In the genomic region with DNA sequence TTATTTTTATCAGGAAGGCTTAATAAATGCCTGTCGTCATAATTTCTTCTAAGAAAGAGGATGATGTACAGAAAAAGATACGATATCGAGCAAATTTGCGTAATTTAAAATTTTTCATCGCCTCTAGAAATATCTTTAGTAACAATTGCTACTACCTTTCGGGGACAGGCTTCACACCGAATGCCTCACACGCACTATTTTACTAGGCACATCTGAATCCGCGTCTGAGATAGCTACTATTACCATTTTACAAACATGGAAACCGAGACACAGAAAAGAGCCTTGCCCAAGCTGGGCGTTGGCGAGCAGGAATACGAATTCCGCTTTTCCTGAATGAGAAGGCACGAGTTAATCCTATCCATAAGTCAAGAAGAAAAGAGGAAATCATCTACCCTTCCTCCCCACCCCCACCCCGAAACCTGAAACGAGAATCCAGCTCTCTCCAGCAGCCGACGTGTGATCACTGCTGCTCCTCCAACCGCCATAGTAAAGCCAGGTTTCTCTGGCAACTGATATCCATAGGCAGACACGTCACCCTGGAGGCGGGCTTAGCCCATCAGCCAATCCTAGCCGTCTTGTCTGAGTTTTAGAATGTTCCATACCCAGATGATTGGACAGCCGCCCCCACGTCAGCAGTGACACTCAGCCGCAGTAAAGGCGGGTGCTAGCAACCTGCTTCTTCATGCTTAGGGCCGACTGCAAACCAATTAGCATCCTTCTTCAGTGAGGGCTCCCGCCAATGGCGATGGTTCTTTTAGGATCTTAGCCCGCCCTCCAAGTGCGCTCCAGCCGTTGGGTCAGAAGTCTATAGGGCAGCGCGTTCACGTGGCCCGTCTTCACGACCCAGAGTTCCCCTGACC, we compare ENCODE assay signal across 8 mouse cellular contexts. TPM values are rescaled to one million over a fixed set of nuclear protein-coding genes. Genes with fewer than 3 reads are reported as not detected.
DNase-seq lines count a peak whose midpoint lies in the region; ATAC-seq and TF ChIP-seq lines count a peak whose summit lies in the region.

No protein-coding gene starts in this region.

- CTCF ChIA-PET in Patski (lab: Charles Lee), result no interaction called here

- 15% methylated on average over 39 of the region's 39 CpGs for WGBS in hindbrain, embryonic 12.5 days

- H3K4me1 ChIP-seq in hindbrain, embryonic 12.5 days, result peaks cover 7% of the 10 kb centered on the region

- in situ Hi-C loops in Patski (cut with MboI; ENCODE audit: low pct_unique_long_range_greater_than_20kb), result no loop called here

- no peaks in the 10 kb centered on the region for H3K9me3 ChIP-seq in hindbrain, embryonic 12.5 days (replicated peaks)

- peak; percentile 81 for DNase-seq in Patski (ENCODE audit: low read depth, low spot score)
- DNase-seq in cerebellum, adult 9-10 months, result peak; percentile 97
- peak; percentile 89 to 95 for DNase-seq in frontal cortex, postnatal 10 days (ENCODE audit: low spot score in 2 of 2)
- peak; percentile 90 to 96 for DNase-seq in layer of hippocampus, postnatal 14 days (ENCODE audit: low spot score in 2 of 2)
- DNase-seq in lung, postnatal 14 days, result peak; percentile 87
- peak; percentile 98 for DNase-seq in retina, postnatal 1 day
- peak; percentile 59 for DNase-seq in urinary bladder, adult 2 months (ENCODE audit: low spot score)

- peak overlapping the region; percentile 68 for H3K9ac ChIP-seq in hindbrain, embryonic 12.5 days

- ATAC-seq in Patski, result peak; percentile 97
- peak; percentile 99 for ATAC-seq in hindbrain, embryonic 12.5 days (ENCODE audit: low FRiP score)

- no peak for TF ChIP-seq CTCF in Patski (IDR thresholded peaks at IDR 0.05)

- peak overlapping the region; percentile 57; the same call in 1 of the 2 replicates for H3K4me2 ChIP-seq in hindbrain, embryonic 12.5 days (replicated peaks)

- H3K4me3 ChIP-seq in hindbrain, embryonic 12.5 days, result peak overlapping the region; percentile 49

- H3K27ac ChIP-seq in hindbrain, embryonic 12.5 days, result peak overlapping the region; percentile 83

- no peaks in the 10 kb centered on the region for H3K36me3 ChIP-seq in hindbrain, embryonic 12.5 days

- peaks cover 14% of the 10 kb centered on the region for H3K27me3 ChIP-seq in Patski
- no peaks in the 10 kb centered on the region for H3K27me3 ChIP-seq in hindbrain, embryonic 12.5 days

- POLR2A ChIA-PET in Patski (lab: Charles Lee), result interaction anchor here (0.5 to 0.6 kb wide), 2 partner anchors 8 to 272 kb away, joined by 3 to 4 read pairs; no protein-coding TSS in a partner anchor

RNA-seq across cellular contexts. Expression of a gene that starts 2.5 kb away (rescaled TPM):
- polyA plus RNA-seq in Patski (2021), result 274 TPM
- polyA plus RNA-seq in hindbrain, embryonic 12.5 days (2016; fragmentation: Nextera tagmentation; extraction: Ambion mirVana), result 569 and 598 TPM in 2 replicates
- total RNA-seq in layer of hippocampus, postnatal 14 days (2021), result 100 to 1,000 TPM; 411 to 425 TPM
- 171 and 201 TPM in 2 replicates for polyA plus RNA-seq in urinary bladder, adult 2 months (2012; rRNA removed)

RNA-seq across cellular contexts. Expression of a gene that starts 33.2 kb away (rescaled TPM):
- not detected for polyA plus RNA-seq in Patski (2021)
- 12.9 and 14.2 TPM in 2 replicates for polyA plus RNA-seq in hindbrain, embryonic 12.5 days (2016; fragmentation: Nextera tagmentation; extraction: Ambion mirVana)
- 10 to 100 TPM; 11.2 to 12.8 TPM for total RNA-seq in layer of hippocampus, postnatal 14 days (2021)
- polyA plus RNA-seq in urinary bladder, adult 2 months (2012; rRNA removed), result 6.3 and 7.3 TPM in 2 replicates

RNA-seq across cellular contexts. Expression of a gene that starts 38.9 kb away (rescaled TPM):
- 0.04 TPM for polyA plus RNA-seq in Patski (2021)
- 0.17 and 0.18 TPM in 2 replicates for polyA plus RNA-seq in hindbrain, embryonic 12.5 days (2016; fragmentation: Nextera tagmentation; extraction: Ambion mirVana)
- not detected for total RNA-seq in layer of hippocampus, postnatal 14 days (2021)
- not detected in 2 replicates for polyA plus RNA-seq in urinary bladder, adult 2 months (2012; rRNA removed)

Comparison
In these comparisons a context has a peak if more than half of its experiments do, and no peak if none do; other contexts are left out.
1. Peak in every context shown above with its lines: DNase-seq, ATAC-seq, H3K4me3 ChIP-seq and H3K27ac ChIP-seq.